Mouse (Mus musculus): Measurements from ENCODE around the gene Gtf3a. TPM values are rescaled to one million over a fixed set of nuclear protein-coding genes. Genes with fewer than 3 reads are reported as not detected.

Gtf3a gene
- total RNA-seq (2014; rRNA removed) (12.2 and 15.6 TPM in 2 replicates), polyA plus RNA-seq (2012; rRNA removed) (15.3 and 17.9 TPM in 2 replicates)

DNA sequence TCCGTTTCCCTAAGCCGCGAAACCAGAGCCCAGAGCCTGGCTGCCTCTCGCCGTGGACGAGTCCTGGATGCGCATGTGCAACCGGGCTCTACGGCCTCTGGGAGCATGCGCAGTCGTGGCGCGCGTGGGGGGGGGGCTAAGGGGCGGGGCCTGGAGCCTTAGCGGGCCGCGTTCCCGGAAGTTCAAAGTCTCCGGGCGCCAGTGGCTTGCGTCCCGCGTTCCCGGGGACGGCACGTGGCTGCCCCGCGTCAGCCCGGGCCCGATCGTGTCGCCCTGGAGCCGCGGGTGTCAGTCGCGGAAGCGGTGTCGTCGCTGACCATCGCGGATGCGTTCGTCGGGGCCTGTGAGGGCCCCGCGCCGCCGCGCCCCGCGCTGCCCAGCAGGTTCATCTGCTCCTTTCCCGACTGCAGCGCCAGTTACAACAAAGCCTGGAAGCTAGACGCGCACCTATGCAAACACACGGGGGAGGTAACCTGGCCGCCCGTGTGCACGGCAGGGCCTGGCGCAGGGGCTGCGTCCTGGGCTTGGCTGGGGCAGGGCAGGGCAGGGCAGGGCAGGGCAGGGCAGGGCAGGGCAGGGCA is at the start of gene Gtf3a:
Gene Gtf3a, plus strand, starts transcription at position 150 of the 581 bp plus-strand sequence.
- H3K9ac ChIP-seq (ENCODE audit: low read depth, low read length), result peak within 1 kb of the TSS; percentile 77
- no peaks in the 10 kb centered on the region for H3K79me2 ChIP-seq (ENCODE audit: control insufficient read depth, insufficient read depth, low read length)
- H3K27ac ChIP-seq (replicated peaks; ENCODE audit: insufficient read depth, low read depth, low read length), result peak within 1 kb of the TSS; percentile 71
- no peak for TF ChIP-seq CTCF (IDR thresholded peaks at IDR 0.05; ENCODE audit: low read depth, low read length)
- peak; percentile 61 for TF ChIP-seq POLR2A (IDR thresholded peaks at IDR 0.05; ENCODE audit: extremely low read depth, insufficient read depth, low read length)
- peaks cover 5% of the 10 kb centered on the region for H3K36me3 ChIP-seq (ENCODE audit: control insufficient read depth, insufficient read depth, low read length)
- no peaks in the 10 kb centered on the region for H3K4me1 ChIP-seq (ENCODE audit: control insufficient read depth, insufficient read depth, low read length)
- peak within 1 kb of the TSS; percentile 67 for H3K4me3 ChIP-seq (ENCODE audit: insufficient read depth, low read depth, low read length)
- WGBS, result under 1% methylated on average over 60 of the region's 62 CpGs
- DNase-seq (ENCODE audit: extremely low read depth, low read depth, low spot score), result peak; percentile 76
- H3K27me3 ChIP-seq (ENCODE audit: control insufficient read depth, insufficient read depth, low read length), result no peaks in the 10 kb centered on the region

DNA sequence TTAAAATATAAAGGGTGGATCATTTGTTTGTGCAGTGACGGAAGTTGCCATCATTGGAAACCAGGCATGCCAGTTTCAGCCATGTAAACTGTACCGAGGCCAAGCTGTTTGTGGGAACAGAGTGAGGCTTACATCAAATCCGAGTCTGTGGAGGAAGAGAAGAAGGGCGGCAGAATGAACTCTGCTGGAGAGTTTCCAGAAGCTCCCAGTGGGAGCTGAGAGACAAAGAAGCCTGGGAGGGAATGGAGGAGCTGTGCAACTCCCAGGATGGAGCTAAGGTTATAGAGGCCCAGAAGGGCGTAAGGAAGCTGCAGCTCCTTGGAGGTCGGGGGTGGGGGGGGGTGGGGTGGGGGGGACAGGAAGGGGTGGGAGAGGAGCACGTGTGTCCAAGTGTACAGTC is 48.1 kb upstream of the Gtf3a start:
- no peak for TF ChIP-seq CTCF (IDR thresholded peaks at IDR 0.05; ENCODE audit: low read depth, low read length)
- no peak for TF ChIP-seq POLR2A (IDR thresholded peaks at IDR 0.05; ENCODE audit: extremely low read depth, insufficient read depth, low read length)
- no peaks in the 10 kb centered on the region for H3K36me3 ChIP-seq (ENCODE audit: control insufficient read depth, insufficient read depth, low read length)
- H3K4me1 ChIP-seq (ENCODE audit: control insufficient read depth, insufficient read depth, low read length), result peaks cover 5% of the 10 kb centered on the region
- 78% methylated on average over 7 of the region's 7 CpGs for WGBS
- no peaks in the 10 kb centered on the region for H3K79me2 ChIP-seq (ENCODE audit: control insufficient read depth, insufficient read depth, low read length)
- H3K27ac ChIP-seq (replicated peaks; ENCODE audit: insufficient read depth, low read depth, low read length), result no peak overlapping the region
- no peaks in the 10 kb centered on the region for H3K27me3 ChIP-seq (ENCODE audit: control insufficient read depth, insufficient read depth, low read length)
- H3K9ac ChIP-seq (ENCODE audit: low read depth, low read length), result no peak overlapping the region
- H3K4me3 ChIP-seq (ENCODE audit: insufficient read depth, low read depth, low read length), result no peak overlapping the region
- no peak for DNase-seq (ENCODE audit: extremely low read depth, low read depth, low spot score)

DNA sequence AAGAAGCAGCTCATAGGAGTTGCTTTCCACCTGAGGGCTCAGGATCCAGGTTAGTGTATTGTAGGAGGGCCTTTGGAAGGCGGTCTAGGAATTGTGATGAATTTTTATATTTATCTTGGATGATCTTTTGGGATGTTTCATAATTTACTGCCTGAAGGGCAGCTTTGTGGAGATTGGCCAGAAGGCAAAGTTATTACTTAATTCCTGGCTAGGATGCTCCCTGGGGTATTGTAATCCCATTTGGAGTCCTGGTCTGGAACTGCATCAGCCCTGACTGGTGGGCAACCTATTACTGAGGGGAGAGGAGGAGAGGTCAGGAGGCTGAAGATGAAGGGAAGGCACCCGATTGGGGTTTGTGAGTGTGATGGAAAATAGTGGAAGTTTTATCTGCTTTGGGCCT is 47.0 kb upstream of the Gtf3a start:
- Histone ChIP-seq H3K4me1 (ENCODE audit: control insufficient read depth, insufficient read depth, low read length) (peaks cover 5% of the 10 kb centered on the region), H3K27ac (replicated peaks; ENCODE audit: insufficient read depth, low read depth, low read length) (no peak overlapping the region), H3K27me3 (ENCODE audit: control insufficient read depth, insufficient read depth, low read length) (no peaks in the 10 kb centered on the region), H3K36me3 (ENCODE audit: control insufficient read depth, insufficient read depth, low read length) (no peaks in the 10 kb centered on the region), H3K4me3 (ENCODE audit: insufficient read depth, low read depth, low read length) (no peak overlapping the region), H3K9ac (ENCODE audit: low read depth, low read length) (no peak overlapping the region), H3K79me2 (ENCODE audit: control insufficient read depth, insufficient read depth, low read length) (no peaks in the 10 kb centered on the region)
- TF ChIP-seq CTCF (IDR thresholded peaks at IDR 0.05; ENCODE audit: low read depth, low read length), result no peak
- no peak for TF ChIP-seq POLR2A (IDR thresholded peaks at IDR 0.05; ENCODE audit: extremely low read depth, insufficient read depth, low read length)
- 60% methylated on average over 2 of the region's 2 CpGs for WGBS
- DNase-seq (ENCODE audit: extremely low read depth, low read depth, low spot score), result peak; percentile 74

DNA sequence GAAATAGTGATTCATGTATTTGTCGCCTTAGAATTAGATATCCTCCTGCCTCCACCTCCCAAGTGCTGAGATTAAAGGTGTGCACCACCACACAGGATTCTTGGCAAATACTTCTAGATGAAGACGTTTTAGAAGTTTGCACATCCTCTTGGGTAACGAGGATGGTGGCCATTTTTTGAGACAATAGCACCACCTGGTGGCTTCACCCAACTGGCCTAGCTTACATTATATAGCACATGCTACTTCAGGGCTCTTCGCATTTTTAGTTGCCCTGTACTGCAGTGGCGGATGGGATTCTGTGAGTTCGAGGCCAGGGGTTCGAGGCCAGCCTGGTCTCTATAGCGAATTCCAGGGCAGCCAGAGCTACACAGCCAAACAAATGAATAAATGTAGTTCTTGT is 44.1 kb upstream of the Gtf3a start:
- H3K27ac ChIP-seq (replicated peaks; ENCODE audit: insufficient read depth, low read depth, low read length), result no peak overlapping the region
- H3K36me3 ChIP-seq (ENCODE audit: control insufficient read depth, insufficient read depth, low read length), result no peaks in the 10 kb centered on the region
- DNase-seq (ENCODE audit: extremely low read depth, low read depth, low spot score), result peak; percentile 63
- no peaks in the 10 kb centered on the region for H3K27me3 ChIP-seq (ENCODE audit: control insufficient read depth, insufficient read depth, low read length)
- H3K79me2 ChIP-seq (ENCODE audit: control insufficient read depth, insufficient read depth, low read length), result no peaks in the 10 kb centered on the region
- WGBS, result 17% methylated on average over 8 of the region's 8 CpGs
- no peak overlapping the region for H3K4me3 ChIP-seq (ENCODE audit: insufficient read depth, low read depth, low read length)
- H3K9ac ChIP-seq (ENCODE audit: low read depth, low read length), result no peak overlapping the region
- H3K4me1 ChIP-seq (ENCODE audit: control insufficient read depth, insufficient read depth, low read length), result peaks cover 10% of the 10 kb centered on the region
- peak; percentile 52 for TF ChIP-seq CTCF (IDR thresholded peaks at IDR 0.05; ENCODE audit: low read depth, low read length)
- TF ChIP-seq POLR2A (IDR thresholded peaks at IDR 0.05; ENCODE audit: extremely low read depth, insufficient read depth, low read length), result no peak

DNA sequence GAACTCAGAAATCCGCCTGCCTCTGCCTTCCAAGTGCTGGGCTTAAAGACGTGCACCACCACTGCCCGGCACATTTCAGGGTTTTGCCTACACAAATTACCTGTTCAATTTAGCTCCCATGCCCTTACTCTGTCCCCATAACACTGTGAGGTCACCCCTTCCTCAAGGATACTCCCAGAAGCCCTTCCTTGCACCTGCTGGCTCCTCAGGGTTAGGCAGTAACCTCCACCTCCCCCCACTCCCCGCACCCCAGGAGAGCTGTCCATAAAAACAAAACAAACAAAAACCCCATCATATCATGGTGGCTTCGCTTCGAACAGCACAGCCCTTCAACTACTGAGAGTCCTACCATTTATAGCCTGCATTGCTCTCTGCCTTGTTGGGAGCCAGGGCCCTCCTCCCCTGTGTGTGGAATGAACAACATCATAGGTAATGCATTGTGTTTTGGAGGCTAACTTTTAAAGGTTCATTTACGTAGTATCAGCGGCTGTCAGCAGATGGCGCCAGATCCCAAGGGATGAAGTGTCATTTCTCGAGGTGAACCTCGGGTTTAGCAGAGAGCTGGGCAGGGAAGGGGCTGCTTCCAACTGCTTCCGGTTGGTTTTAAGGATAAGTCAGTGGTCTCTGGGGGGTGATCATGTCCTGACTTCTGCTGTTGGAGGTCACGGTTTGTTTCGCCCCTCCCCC is 42.8 kb upstream of the Gtf3a start:
- H3K9ac ChIP-seq (ENCODE audit: low read depth, low read length), result no peak overlapping the region
- peak; percentile 85 for TF ChIP-seq CTCF (IDR thresholded peaks at IDR 0.05; ENCODE audit: low read depth, low read length)
- TF ChIP-seq POLR2A (IDR thresholded peaks at IDR 0.05; ENCODE audit: extremely low read depth, insufficient read depth, low read length), result no peak
- WGBS, result 24% methylated on average over 14 of the region's 14 CpGs
- H3K27me3 ChIP-seq (ENCODE audit: control insufficient read depth, insufficient read depth, low read length), result no peaks in the 10 kb centered on the region
- no peaks in the 10 kb centered on the region for H3K36me3 ChIP-seq (ENCODE audit: control insufficient read depth, insufficient read depth, low read length)
- H3K4me1 ChIP-seq (ENCODE audit: control insufficient read depth, insufficient read depth, low read length), result peaks cover 10% of the 10 kb centered on the region
- no peak overlapping the region for H3K27ac ChIP-seq (replicated peaks; ENCODE audit: insufficient read depth, low read depth, low read length)
- DNase-seq (ENCODE audit: extremely low read depth, low read depth, low spot score), result peak; percentile 31
- no peaks in the 10 kb centered on the region for H3K79me2 ChIP-seq (ENCODE audit: control insufficient read depth, insufficient read depth, low read length)
- no peak overlapping the region for H3K4me3 ChIP-seq (ENCODE audit: insufficient read depth, low read depth, low read length)

DNA sequence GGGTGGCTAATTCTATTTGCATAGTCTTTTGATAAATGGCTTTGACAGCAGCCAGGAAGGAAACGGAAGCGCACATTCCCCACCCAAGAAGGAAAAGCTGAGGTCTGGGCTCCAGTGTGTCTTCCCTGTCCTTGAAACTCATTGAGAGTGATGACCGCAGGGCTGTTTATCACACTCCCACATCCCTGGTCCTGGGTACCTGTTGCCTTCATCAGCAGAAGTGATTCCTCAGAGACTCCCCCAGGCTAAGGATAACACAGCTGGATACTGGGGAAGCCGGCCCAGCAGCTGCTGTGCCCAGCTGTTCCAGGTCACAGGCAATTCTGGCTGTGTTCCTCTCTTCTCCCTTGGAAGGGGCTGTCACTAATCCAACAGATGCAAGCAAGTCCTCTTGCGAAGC is 40.9 kb upstream of the Gtf3a start:
- 73% methylated on average over 5 of the region's 5 CpGs for WGBS
- H3K79me2 ChIP-seq (ENCODE audit: control insufficient read depth, insufficient read depth, low read length), result no peaks in the 10 kb centered on the region
- no peaks in the 10 kb centered on the region for H3K27me3 ChIP-seq (ENCODE audit: control insufficient read depth, insufficient read depth, low read length)
- no peaks in the 10 kb centered on the region for H3K36me3 ChIP-seq (ENCODE audit: control insufficient read depth, insufficient read depth, low read length)
- DNase-seq (ENCODE audit: extremely low read depth, low read depth, low spot score), result no peak
- no peak for TF ChIP-seq POLR2A (IDR thresholded peaks at IDR 0.05; ENCODE audit: extremely low read depth, insufficient read depth, low read length)
- no peak for TF ChIP-seq CTCF (IDR thresholded peaks at IDR 0.05; ENCODE audit: low read depth, low read length)
- H3K4me1 ChIP-seq (ENCODE audit: control insufficient read depth, insufficient read depth, low read length), result peaks cover 5% of the 10 kb centered on the region; the same call in 1 of the 2 replicates
- H3K9ac ChIP-seq (ENCODE audit: low read depth, low read length), result no peak overlapping the region
- H3K27ac ChIP-seq (replicated peaks; ENCODE audit: insufficient read depth, low read depth, low read length), result no peak overlapping the region
- H3K4me3 ChIP-seq (ENCODE audit: insufficient read depth, low read depth, low read length), result no peak overlapping the region

Data from liver, adult 2 months (tissue).